Mouse (Mus musculus) adrenal gland, adult 10 weeks (tissue): Measurements from ENCODE around the gene Tnnc1. TPM values are rescaled to one million over a fixed set of nuclear protein-coding genes. Genes with fewer than 3 reads are reported as not detected.

ENCODE experiments used
- polyA plus RNA-seq: library from polyadenylated mRNA; stranded (reverse); fragments of 350-450 nt; fragmentation: Illumina TruSeq; extraction: RNeasy Lipid Tissue Mini Kit (QIAGEN cat#74804); gene quantifications from one replicate; pipeline ENCODE4 v1.2.3, GENCODE M21; 2014; ENCODE audit warnings: low read depth, low replicate concordance

Tnnc1 gene
- not detected for polyA plus RNA-seq

GRCm38 (mm10) chr14:31208084-31208483 is at the start of gene Tnnc1:
Gene Tnnc1 (plus strand): TSS chr14:31208312.

GRCm38 (mm10) chr14:31168425-31168824 is 39.7 kb upstream of the Tnnc1 start, which contains the start of gene Stab1:
Gene Stab1 (minus strand): TSS chr14:31168641.

GRCm38 (mm10) chr14:31216846-31217245 is 8.7 kb downstream of the Tnnc1 start, which contains the start of gene Nisch:
Gene Nisch (minus strand): TSS chr14:31216946.

GRCm38 (mm10) chr14:31217666-31218065 is 9.6 kb downstream of the Tnnc1 start, which contains the start of gene Sema3g:
Gene Sema3g (plus strand): TSS chr14:31217860.

GRCm38 (mm10) chr14:31251084-31251604 is 43.0 kb downstream of the Tnnc1 start, which contains the start of the genes Phf7 and Bap1:
Gene Phf7 (minus strand): TSS chr14:31251317.
Gene Bap1 (plus strand): TSS chr14:31251450.

Other genes with a start within 250 kb of the Tnnc1 start
- gene Glt8d1, start 206.9 kb upstream of the Tnnc1 start, polyA plus RNA-seq: 154 TPM
- gene Spcs1, start 206.6 kb upstream of the Tnnc1 start, polyA plus RNA-seq: 454 TPM
- 93.6 TPM for gene Pbrm1, start 189.2 kb upstream of the Tnnc1 start, polyA plus RNA-seq
- 211 TPM for gene Gnl3, start 189.2 kb upstream of the Tnnc1 start, polyA plus RNA-seq
- gene Smim4, start 79.4 kb upstream of the Tnnc1 start, polyA plus RNA-seq: 16.9 TPM
- 1.5 TPM for gene Nt5dc2, start 77.3 kb upstream of the Tnnc1 start, polyA plus RNA-seq
- 5.4 TPM for gene Stab1, start 39.7 kb upstream of the Tnnc1 start, polyA plus RNA-seq
- 64.7 TPM for gene Nisch, start 8.6 kb downstream of the Tnnc1 start, polyA plus RNA-seq
- 1.7 TPM for gene Sema3g, start 9.5 kb downstream of the Tnnc1 start, polyA plus RNA-seq
- gene Phf7, start 43.0 kb downstream of the Tnnc1 start, polyA plus RNA-seq: 9.7 TPM
- gene Bap1, start 43.1 kb downstream of the Tnnc1 start, polyA plus RNA-seq: 8.6 TPM
- 0.12 TPM for gene Dnah1, start 115.6 kb downstream of the Tnnc1 start, polyA plus RNA-seq
- 177 TPM for gene Capn7, start 128.3 kb downstream of the Tnnc1 start, polyA plus RNA-seq
- 125 TPM for gene Sh3bp5, start 227.8 kb downstream of the Tnnc1 start, polyA plus RNA-seq